Mouse (Mus musculus) bone marrow, adult 2 months (tissue): ENCODE measurements around the gene Etfb.

Experiments
- CTCF ChIP-seq: fragments of 200-500 bp; IDR thresholded peaks from 2 replicates; pipeline ENCODE4 v1.5.1; 2011; ENCODE audit warnings: low read length, control low read depth; ENCODE audit not compliant: control insufficient read depth, insufficient read depth
- POLR2A ChIP-seq: fragments of 200-500 bp; IDR thresholded peaks from 2 replicates; pipeline ENCODE4 v1.6.1; 2011; ENCODE audit warnings: low read depth, mild to moderate bottlenecking, control low read depth, low read length, borderline replicate concordance; ENCODE audit not compliant: control insufficient read depth

GRCm38 (mm10) chr7:43432891-43433290, 11.0 kb upstream of the Etfb start:
- TF ChIP-seq CTCF (no peak), POLR2A (no peak)
